Mouse (Mus musculus) heart, adult 10 weeks (tissue): Measurements from ENCODE around the gene Rhoc. TPM values are rescaled to one million over a fixed set of nuclear protein-coding genes. Genes with fewer than 3 reads are reported as not detected.

ENCODE experiments used
- polyA plus RNA-seq: library from polyadenylated mRNA; stranded (reverse); fragments of 350-450 nt; fragmentation: Illumina TruSeq; extraction: RNeasy Lipid Tissue Mini Kit (QIAGEN cat#74804); gene quantifications from one replicate; pipeline ENCODE4 v1.2.3, GENCODE M21; 2014; ENCODE audit warnings: low read depth, low replicate concordance

Rhoc gene
- 75.4 TPM for polyA plus RNA-seq

DNA sequence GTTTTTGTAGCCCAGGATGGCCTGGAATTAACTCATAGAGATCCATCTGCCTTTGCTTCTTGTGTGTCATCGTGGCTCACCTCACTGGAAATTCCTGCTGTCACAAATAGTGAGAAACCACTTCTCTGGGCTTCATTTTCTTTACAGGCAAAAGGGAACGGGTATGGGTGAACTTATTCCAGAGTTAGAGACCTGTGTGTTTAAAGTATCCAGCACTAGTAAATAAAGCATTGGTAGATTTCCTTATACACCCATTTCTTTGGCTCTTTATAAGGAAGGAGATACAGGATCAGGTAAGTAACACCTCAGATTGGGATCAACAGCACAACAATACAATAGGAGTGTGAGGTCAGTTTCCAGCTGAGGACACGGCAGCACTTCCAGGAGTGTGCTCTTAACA lies at the start of gene Rhoc:
Gene Rhoc, plus strand, starts transcription at position 301 of the 400 bp plus-strand sequence.

DNA sequence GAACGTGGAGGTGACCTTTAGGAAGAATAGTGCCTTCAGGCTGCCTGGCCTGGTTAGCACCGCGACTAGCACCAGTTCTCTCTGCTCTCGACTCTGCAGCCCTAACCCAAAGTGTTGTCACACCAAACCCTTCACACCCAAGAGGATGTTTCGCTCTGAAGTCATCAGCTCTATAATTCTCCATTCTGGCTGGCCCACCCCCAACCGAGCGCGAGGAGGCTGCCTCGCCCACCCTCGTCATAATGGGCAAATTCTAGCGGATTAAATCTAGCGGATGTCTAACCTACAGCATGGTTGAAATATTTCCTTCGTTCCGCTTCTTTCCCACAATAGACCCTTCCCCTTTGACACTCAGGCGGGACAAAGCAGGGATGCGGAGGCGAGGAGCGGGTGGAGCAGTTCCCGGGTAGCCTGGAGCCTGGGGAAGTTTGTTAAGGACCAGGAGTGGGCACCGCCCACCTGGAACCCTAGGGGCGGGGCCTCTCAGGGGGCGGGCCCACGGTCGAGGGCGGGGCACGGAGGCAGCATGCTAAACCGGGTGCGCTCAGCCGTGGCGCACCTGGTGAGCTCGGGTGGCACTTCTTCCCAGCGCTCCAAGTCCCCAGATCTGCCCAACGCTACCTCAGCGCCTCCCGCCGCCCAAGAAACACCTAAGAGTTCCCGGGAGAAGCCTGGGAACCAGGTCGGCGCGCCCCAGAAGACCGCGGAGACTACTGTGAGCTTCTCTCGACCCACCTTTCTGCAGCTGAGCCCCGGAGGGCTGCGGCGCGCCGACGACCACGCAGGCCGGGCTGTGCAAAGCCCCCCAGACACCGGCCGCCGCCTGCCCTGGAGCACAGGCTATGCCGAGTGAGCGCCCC lies 7.4 kb upstream of the Rhoc start, which contains the start of gene Ppm1j:
Gene Ppm1j, plus strand, starts transcription at position 496 of the 860 bp plus-strand sequence.

GRCm38 (mm10) chr3:104781471-104781903 lies 6.7 kb upstream of the Rhoc start, which contains the start of gene Fam19a3:
Gene Fam19a3, minus strand, starts transcription at chr3:104781840.

GRCm38 (mm10) chr3:104817991-104818748 lies 30.0 kb downstream of the Rhoc start, which contains the start of gene Mov10:
Gene Mov10, minus strand, starts transcription at chr3:104818563.

Other genes starting within 250 kb of the Rhoc start
- 123 TPM for gene Slc16a1, start 149.7 kb upstream of the Rhoc start, polyA plus RNA-seq
- 28.9 TPM for gene Ppm1j, start 7.3 kb upstream of the Rhoc start, polyA plus RNA-seq
- gene Fam19a3, start 6.5 kb upstream of the Rhoc start, polyA plus RNA-seq: 3.2 TPM
- gene Mov10, start 30.2 kb downstream of the Rhoc start, polyA plus RNA-seq: 5.5 TPM
- 13.0 TPM for gene St7l, start 75.6 kb downstream of the Rhoc start, polyA plus RNA-seq
- 41.9 TPM for gene Capza1, start 76.1 kb downstream of the Rhoc start, polyA plus RNA-seq
- 0.68 TPM for gene Wnt2b, start 173.5 kb downstream of the Rhoc start, polyA plus RNA-seq